Mouse (Mus musculus): ENCODE measurements around the gene Clic5.

GRCm38 (mm10) chr17:44162935-44163334, 25.4 kb upstream of the Clic5 start:
- no peak for TF ChIP-seq CTCF (IDR thresholded peaks at IDR 0.05)
- no peak for TF ChIP-seq POLR2A (IDR thresholded peaks at IDR 0.05; ENCODE audit: insufficient read depth, low read depth, low read length)

Measured in heart, adult 2 months (tissue).